9 mouse cellular contexts compared by ENCODE assay signal in genomic region chr5:146220501-146220878, GRCm38 (mm10). TPM values are rescaled to one million over a fixed set of nuclear protein-coding genes. Genes with fewer than 3 reads are reported as not detected.
DNase-seq lines count a peak whose midpoint lies in the region; ATAC-seq and TF ChIP-seq lines count a peak whose summit lies in the region.
"Had no signal": no experiment of that assay in that cellular context is flagged by ENCODE, and none has a peak within 500 bp of the region (broad histone marks: within the 10 kb centered on the region; RNA-seq: fewer than 3 reads in every experiment).

No protein-coding gene starts in this region.

- H3K36me3 ChIP-seq in CH12.LX (replicated peaks in 1 of 2; ENCODE audit: control insufficient read depth in 1 of 2, insufficient read depth in 1 of 2, low read length in 1 of 2): peaks cover 23 to 37% of the 10 kb centered on the region in 2 experiments
- H3K36me3 ChIP-seq in forebrain, embryonic 16.5 days (ENCODE audit: control insufficient read depth, insufficient read depth): peaks cover 12% of the 10 kb centered on the region
- peaks cover 25% of the 10 kb centered on the region for H3K36me3 ChIP-seq in liver, postnatal 0 days (replicated peaks; ENCODE audit: insufficient read depth, low read length)

- no peak for TF ChIP-seq RAD21 in CH12.LX (IDR thresholded peaks at IDR 0.05; ENCODE audit: low read depth, low read length)

- H3K9me3 ChIP-seq in CH12.LX (replicated peaks; ENCODE audit: low read length): no peaks in the 10 kb centered on the region
- H3K9me3 ChIP-seq in forebrain, embryonic 16.5 days (ENCODE audit: control insufficient read depth, low read length): no peaks in the 10 kb centered on the region
- H3K9me3 ChIP-seq in liver, postnatal 0 days (ENCODE audit: low read length): no peaks in the 10 kb centered on the region

- dilution Hi-C loops in CH12.LX (cut with MboI; ENCODE audit: extremely low pct_ligation_motif_present, extremely low pct_unique_long_range_greater_than_20kb, low sequenced_read_pairs): no loop called here

- in situ Hi-C loops in CH12.LX (cut with MboI; ENCODE audit: low pct_ligation_motif_present, low pct_unique_long_range_greater_than_20kb, low sequenced_read_pairs): no loop called here

- ATAC-seq in forebrain, embryonic 16.5 days: peak; percentile 56
- ATAC-seq in liver, postnatal 0 days: peak; percentile 62

- H3K27ac ChIP-seq in gastrocnemius, adult 2 months: peak overlapping the region; percentile 98
- H3K27ac ChIP-seq in CH12.LX (ENCODE audit: insufficient read depth, low read depth): no peak overlapping the region
- H3K27ac ChIP-seq in forebrain, embryonic 16.5 days (ENCODE audit: low read length): peak overlapping the region; percentile 50
- H3K27ac ChIP-seq in liver, postnatal 0 days (ENCODE audit: low read depth): peak overlapping the region; percentile 100

- peak overlapping the region; percentile 64 for H3K4me2 ChIP-seq in CH12.LX (ENCODE audit: insufficient read depth, low read depth, poor library complexity, severe bottlenecking)
- H3K4me2 ChIP-seq in forebrain, embryonic 16.5 days (ENCODE audit: low read length): peak overlapping the region; percentile 73
- peak overlapping the region; percentile 89 for H3K4me2 ChIP-seq in liver, postnatal 0 days (ENCODE audit: low read depth, low read length)

- H3K4me3 ChIP-seq in gastrocnemius, adult 2 months: peak overlapping the region; percentile 98
- peak overlapping the region; percentile 71 to 78 (median 72) for H3K4me3 ChIP-seq in CH12.LX (replicated peaks in 1 of 3; ENCODE audit: low read depth in 2 of 3, low read length in 2 of 3, poor library complexity in 1 of 3)
- H3K4me3 ChIP-seq in forebrain, embryonic 16.5 days (replicated peaks; ENCODE audit: low read length): peak overlapping the region; percentile 88
- peak overlapping the region; percentile 84 for H3K4me3 ChIP-seq in liver, postnatal 0 days (ENCODE audit: low read depth, low read length)

- no peak for TF ChIP-seq POLR2A in CH12.LX (IDR thresholded peaks at IDR 0.05; ENCODE audit: low read depth, low read length)

- peaks cover 24% of the 10 kb centered on the region for H3K79me2 ChIP-seq in CH12.LX (replicated peaks; ENCODE audit: control insufficient read depth, extremely low read depth, insufficient read depth, poor library complexity, severe bottlenecking)

- H3K4me1 ChIP-seq in CH12.LX (ENCODE audit: control insufficient read depth in 1 of 2, insufficient read depth in 2 of 2): peaks cover 3 to 30% of the 10 kb centered on the region in 2 experiments; a peak in 2 of 4 replicates
- H3K4me1 ChIP-seq in forebrain, embryonic 16.5 days (replicated peaks; ENCODE audit: control insufficient read depth, insufficient read depth, low read length): peaks cover 16% of the 10 kb centered on the region
- H3K4me1 ChIP-seq in liver, postnatal 0 days (ENCODE audit: insufficient read depth): peaks cover 18% of the 10 kb centered on the region

- TF ChIP-seq EP300 in CH12.LX (IDR thresholded peaks at IDR 0.05; ENCODE audit: low read length): no peak
- TF ChIP-seq EP300 in liver, postnatal 0 days (IDR thresholded peaks at IDR 0.05; ENCODE audit: low read depth): no peak

- H3K27me3 ChIP-seq in CH12.LX (replicated peaks): no peaks in the 10 kb centered on the region
- H3K27me3 ChIP-seq in forebrain, embryonic 16.5 days (replicated peaks; ENCODE audit: control insufficient read depth, insufficient read depth, low read length): no peaks in the 10 kb centered on the region
- H3K27me3 ChIP-seq in liver, postnatal 0 days (ENCODE audit: insufficient read depth, low read length): no peaks in the 10 kb centered on the region

- intact Hi-C loops in gastrocnemius, adult 2 months (cut with DNase I): loop anchor here (5.0 kb wide), 1 partner anchor 77 kb away; no protein-coding TSS in a partner anchor
- intact Hi-C loops in gastrocnemius, postnatal 14 days (cut with DNase I; ENCODE audit: low total_unique reads): no loop called here

- DNase-seq in gastrocnemius, adult 2 months: no peak
- no peak for DNase-seq in gastrocnemius, postnatal 14 days
- no peak for DNase-seq in CH12.LX (ENCODE audit: extremely low read depth)
- no peak for DNase-seq in liver, postnatal 0 days
- no peak for DNase-seq in yolk sac, embryonic 10.5 days (ENCODE audit: low spot score)
- DNase-seq in adrenal gland, postnatal 4 days (ENCODE audit: low spot score in 2 of 2): no peak
- no peak for DNase-seq in spleen, adult 18-20 months

- H3K9ac ChIP-seq in CH12.LX (ENCODE audit: insufficient read depth, low read depth): peak overlapping the region; percentile 66
- peak overlapping the region; percentile 95 for H3K9ac ChIP-seq in forebrain, embryonic 16.5 days (replicated peaks; ENCODE audit: low read depth, low read length)
- peak overlapping the region; percentile 88 for H3K9ac ChIP-seq in liver, postnatal 0 days (replicated peaks)

- no peak for TF ChIP-seq CTCF in gastrocnemius, adult 2 months (IDR thresholded peaks at IDR 0.05)
- TF ChIP-seq CTCF in CH12.LX (conservative IDR thresholded peaks at IDR 0.05 in 1 of 2, IDR thresholded peaks at IDR 0.05 in 1 of 2; ENCODE audit: low read depth in 2 of 2, low read length in 2 of 2): no peak
- no peak for TF ChIP-seq CTCF in liver, postnatal 0 days (IDR thresholded peaks at IDR 0.05; ENCODE audit: low read depth)

- WGBS in forebrain, embryonic 16.5 days: 7% methylated on average over 13 of the region's 13 CpGs
- 6% methylated on average over 13 of the region's 13 CpGs for WGBS in liver, postnatal 0 days (ENCODE audit: insufficient replicate concordance)

TF ChIP-seq in CH12.LX, 34 proteins besides CTCF, POLR2A, EP300 and RAD21:
- no peak; the same call in 1 of the 2 replicates for TF ChIP-seq MXI1 (IDR thresholded peaks at IDR 0.05; ENCODE audit: low read depth, low read length)
- TF ChIP-seq SIN3A (IDR thresholded peaks at IDR 0.05; ENCODE audit: low read length): no peak
- no peak for TF ChIP-seq MEF2A (IDR thresholded peaks at IDR 0.05; ENCODE audit: borderline replicate concordance, low read depth, low read length)
- TF ChIP-seq GABPA (IDR thresholded peaks at IDR 0.05; ENCODE audit: insufficient replicate concordance, low read depth, low read length): no peak
- TF ChIP-seq KAT2A (IDR thresholded peaks at IDR 0.05; ENCODE audit: insufficient replicate concordance, low read length): no peak
- no peak for TF ChIP-seq POLR2AphosphoS2 (IDR thresholded peaks at IDR 0.05; ENCODE audit: low read depth, low read length)
- TF ChIP-seq ETS1 (conservative IDR thresholded peaks at IDR 0.05; ENCODE audit: low read depth, low read length): no peak
- no peak for TF ChIP-seq BHLHE40 (IDR thresholded peaks at IDR 0.05; ENCODE audit: low read depth, low read length)
- TF ChIP-seq SMC3 (IDR thresholded peaks at IDR 0.05; ENCODE audit: low read depth, low read length): no peak
- no peak for TF ChIP-seq MAX (IDR thresholded peaks at IDR 0.05; ENCODE audit: low read length)
- TF ChIP-seq MYC (IDR thresholded peaks at IDR 0.05; ENCODE audit: low read depth, low read length): no peak
- TF ChIP-seq TBP (conservative IDR thresholded peaks at IDR 0.05; ENCODE audit: low read depth, low read length): no peak
- TF ChIP-seq IRF4 (IDR thresholded peaks at IDR 0.05; ENCODE audit: low read depth, low read length): no peak
- TF ChIP-seq ZNF384 (IDR thresholded peaks at IDR 0.05; ENCODE audit: low read depth, low read length): no peak

RNA-seq across cellular contexts. Expression of gene Rnf6, which starts 0.9 kb away (rescaled TPM):
- 10 to 100 TPM; 40.9 to 41.5 TPM for total RNA-seq in gastrocnemius, adult 2 months (2021)
- 10 to 100 TPM; 35.6 to 38.1 TPM for total RNA-seq in gastrocnemius, postnatal 14 days (2021)
- total RNA-seq in CH12.LX (2012; rRNA removed): 20.7 and 21.4 TPM in 2 replicates
- 15.9 and 19.1 TPM in 2 replicates for total RNA-seq in CH12.LX (2014; rRNA removed)
- 22.7 and 24.1 TPM in 2 replicates for polyA plus RNA-seq in CH12.LX (2012; ENCODE audit: insufficient read length, low read depth)
- polyA plus RNA-seq in forebrain, embryonic 16.5 days (2015; fragmentation: Nextera tagmentation; extraction: Ambion mirVana): 32.2 and 33.2 TPM in 2 replicates
- 21.4 and 21.9 TPM in 2 replicates for polyA plus RNA-seq in liver, postnatal 0 days (2015; fragmentation: Nextera tagmentation; extraction: Ambion mirVana)
- total RNA-seq in adrenal gland, postnatal 4 days (2021): 10 to 100 TPM; 55.8 to 58.8 TPM

RNA-seq across cellular contexts. Expression of gene Cdk8, which starts 10.5 kb away (rescaled TPM):
- total RNA-seq in gastrocnemius, adult 2 months (2021): 10 to 100 TPM; 16.8 to 17.6 TPM
- 10 to 100 TPM; 14.7 to 14.9 TPM for total RNA-seq in gastrocnemius, postnatal 14 days (2021)
- total RNA-seq in CH12.LX (2012; rRNA removed) (52.6 and 55.0 TPM in 2 replicates), CH12.LX (2014; rRNA removed) (99.1 and 112 TPM in 2 replicates)
- polyA plus RNA-seq in CH12.LX (2012; ENCODE audit: insufficient read length, low read depth): 65.4 and 69.9 TPM in 2 replicates
- 16.3 and 18.0 TPM in 2 replicates for polyA plus RNA-seq in forebrain, embryonic 16.5 days (2015; fragmentation: Nextera tagmentation; extraction: Ambion mirVana)
- 11.4 and 12.0 TPM in 2 replicates for polyA plus RNA-seq in liver, postnatal 0 days (2015; fragmentation: Nextera tagmentation; extraction: Ambion mirVana)
- 10 to 100 TPM; 73.2 to 76.9 TPM for total RNA-seq in adrenal gland, postnatal 4 days (2021)

RNA-seq across cellular contexts. Expression of gene 1700001J03Rik, which starts 35.4 kb away (rescaled TPM):
- total RNA-seq in gastrocnemius, adult 2 months (2021): 1 to 10 TPM in 1 of 2 experiments, under 1 TPM in 1; 0.79 to 1.4 TPM
- under 1 TPM in 1 of 2 experiments, not detected in 1; 0.27 TPM for total RNA-seq in gastrocnemius, postnatal 14 days (2021)
- total RNA-seq in CH12.LX (2012; rRNA removed) (not detected in 2 replicates), CH12.LX (2014; rRNA removed) (not detected in 2 replicates)
- 0.44 TPM in 1 of 2 replicates, not detected in the other for polyA plus RNA-seq in CH12.LX (2012; ENCODE audit: insufficient read length, low read depth)
- polyA plus RNA-seq in forebrain, embryonic 16.5 days (2015; fragmentation: Nextera tagmentation; extraction: Ambion mirVana): not detected in 2 replicates
- not detected in 2 replicates for polyA plus RNA-seq in liver, postnatal 0 days (2015; fragmentation: Nextera tagmentation; extraction: Ambion mirVana)
- total RNA-seq in adrenal gland, postnatal 4 days (2021): 1 to 10 TPM; 1.7 to 3.8 TPM

RNA-seq across cellular contexts. Expression of gene Gm6309, which starts 50.0 kb away (rescaled TPM):
- total RNA-seq in gastrocnemius, adult 2 months (2021): not detected
- total RNA-seq in gastrocnemius, postnatal 14 days (2021): not detected
- not detected in 2 replicates for total RNA-seq in CH12.LX (2012; rRNA removed)
- not detected in 2 replicates for total RNA-seq in CH12.LX (2014; rRNA removed)
- not detected in 2 replicates for polyA plus RNA-seq in CH12.LX (2012; ENCODE audit: insufficient read length, low read depth)
- not detected in 2 replicates for polyA plus RNA-seq in forebrain, embryonic 16.5 days (2015; fragmentation: Nextera tagmentation; extraction: Ambion mirVana)
- polyA plus RNA-seq in liver, postnatal 0 days (2015; fragmentation: Nextera tagmentation; extraction: Ambion mirVana): not detected in 2 replicates
- not detected for total RNA-seq in adrenal gland, postnatal 4 days (2021)
- total RNA-seq: gastrocnemius, adult 8-10 months had no signal
